Mouse (Mus musculus) ovary, postnatal 10 days (tissue): ENCODE data around the gene Ccr3.
"Not testable (repeated sequence)": the region's sequence is repeated elsewhere in the genome, so short reads cannot be mapped to it uniquely, and the experiment has no call there.

Experiments
- DNase-seq: peaks from one replicate; pipeline ENCODE4 v3.0.0; 2022; ENCODE audit warnings: low spot score

Ccr3 gene

GRCm38 (mm10) chr9:124021672-124022071 lies at the start of gene Ccr3:
TSS of gene Ccr3 (plus strand) at chr9:124021972.
- DNase-seq: no peak

- DNase-seq: no peak
Observed at GRCm38 (mm10) chr9:123975630-123976029, 46.1 kb upstream of the Ccr3 start.

GRCm38 (mm10) chr9:123976876-123977663 lies 44.7 kb upstream of the Ccr3 start:
- no peak for DNase-seq

GRCm38 (mm10) chr9:123978308-123978707 lies 43.5 kb upstream of the Ccr3 start, which contains the start of gene Ccr1l1:
TSS of gene Ccr1l1 (minus strand) at chr9:123978408.
- no peak for DNase-seq

- not testable (repeated sequence) for DNase-seq
Observed at GRCm38 (mm10) chr9:123980858-123981475, 40.8 kb upstream of the Ccr3 start.

GRCm38 (mm10) chr9:123981909-123982308 lies 39.9 kb upstream of the Ccr3 start:
- DNase-seq: no peak

- no peak for DNase-seq
Observed at GRCm38 (mm10) chr9:123982720-123983119, 39.1 kb upstream of the Ccr3 start.

- DNase-seq: no peak
Observed at GRCm38 (mm10) chr9:123984943-123985342, 36.8 kb upstream of the Ccr3 start.

- no peak for DNase-seq
Observed at GRCm38 (mm10) chr9:123986217-123986616, 35.6 kb upstream of the Ccr3 start.

GRCm38 (mm10) chr9:123989671-123990070 lies 32.1 kb upstream of the Ccr3 start:
- no peak for DNase-seq

GRCm38 (mm10) chr9:123991312-123991906 lies 30.4 kb upstream of the Ccr3 start:
- DNase-seq: no peak

GRCm38 (mm10) chr9:123997719-123998118 lies 24.1 kb upstream of the Ccr3 start:
- no peak for DNase-seq

GRCm38 (mm10) chr9:123999784-124000183 lies 22.0 kb upstream of the Ccr3 start:
- no peak for DNase-seq

- DNase-seq: no peak
Observed at GRCm38 (mm10) chr9:124012691-124013090, 9.1 kb upstream of the Ccr3 start.

- DNase-seq: no peak
Observed at GRCm38 (mm10) chr9:124013270-124013669, 8.5 kb upstream of the Ccr3 start.

GRCm38 (mm10) chr9:124014985-124015652 lies 6.7 kb upstream of the Ccr3 start:
- DNase-seq: no peak

GRCm38 (mm10) chr9:124016048-124016447 lies 5.7 kb upstream of the Ccr3 start:
- DNase-seq: no peak

GRCm38 (mm10) chr9:124019887-124020286 lies 1.9 kb upstream of the Ccr3 start:
- DNase-seq: no peak

GRCm38 (mm10) chr9:124033345-124033744 lies 11.6 kb downstream of the Ccr3 start:
- DNase-seq: no peak

- no peak for DNase-seq
Observed at GRCm38 (mm10) chr9:124037707-124038106, 15.9 kb downstream of the Ccr3 start.

GRCm38 (mm10) chr9:124038158-124038582 lies 16.4 kb downstream of the Ccr3 start:
- no peak for DNase-seq

- DNase-seq: no peak
Observed at GRCm38 (mm10) chr9:124038949-124039348, 17.2 kb downstream of the Ccr3 start.
